Mouse (Mus musculus): Measurements from ENCODE around the gene Osbpl10. TPM values are rescaled to one million over a fixed set of nuclear protein-coding genes. Genes with fewer than 3 reads are reported as not detected.
"Not testable (repeated sequence)": the region's sequence is repeated elsewhere in the genome, so short reads cannot be mapped to it uniquely, and the experiment has no call there.

Osbpl10 gene
- polyA plus RNA-seq, 1 experiment from 2014 or later, result 2.7 TPM

GRCm38 (mm10) chr9:115271556-115271955 is 293.2 kb downstream of the Osbpl10 start:
- 85% methylated on average over 3 of the region's 3 CpGs for WGBS
- H3K9me3 ChIP-seq (ENCODE audit: control insufficient read depth, low read length), result 0 out of 2 replicates have a peak, but pooled peaks cover 5% of the 10 kb centered on the region
- peaks cover 52% of the 10 kb centered on the region for H3K36me3 ChIP-seq (ENCODE audit: control insufficient read depth, insufficient read depth, low read length)
- ATAC-seq (ENCODE audit: low read depth) (no peak), DNase-seq (ENCODE audit: low spot score) (no peak)
- no peak overlapping the region for H3K4me3 ChIP-seq (ENCODE audit: low read depth, low read length)
- no peak overlapping the region for H3K9ac ChIP-seq (ENCODE audit: low read depth, low read length)
- no peak overlapping the region for H3K27ac ChIP-seq (replicated peaks; ENCODE audit: low read depth, low read length)
- no peaks in the 10 kb centered on the region for H3K4me1 ChIP-seq (ENCODE audit: control insufficient read depth, insufficient read depth, low read length)
- H3K27me3 ChIP-seq (replicated peaks; ENCODE audit: control insufficient read depth, insufficient read depth, low read length), result no peaks in the 10 kb centered on the region
- no peak overlapping the region for H3K4me2 ChIP-seq (ENCODE audit: low read depth, low read length)

- H3K4me1 ChIP-seq (ENCODE audit: control insufficient read depth, insufficient read depth, low read length); H3K4me3 ChIP-seq (ENCODE audit: low read depth, low read length); H3K9ac ChIP-seq (ENCODE audit: low read depth, low read length); DNase-seq (ENCODE audit: low spot score); H3K27ac ChIP-seq (replicated peaks; ENCODE audit: low read depth, low read length); H3K9me3 ChIP-seq (ENCODE audit: control insufficient read depth, low read length); ATAC-seq (ENCODE audit: low read depth); H3K27me3 ChIP-seq (replicated peaks; ENCODE audit: control insufficient read depth, insufficient read depth, low read length); H3K4me2 ChIP-seq (ENCODE audit: low read depth, low read length): not testable (repeated sequence)
- 74% methylated on average over 2 of the region's 5 CpGs for WGBS
- H3K36me3 ChIP-seq (ENCODE audit: control insufficient read depth, insufficient read depth, low read length), result peaks cover 54% of the 10 kb centered on the region
These were observed 294.1 kb downstream of the Osbpl10 start for GRCm38 (mm10) chr9:115272451-115272850.

- H3K9ac ChIP-seq (ENCODE audit: low read depth, low read length), result no peak overlapping the region
- no peak for ATAC-seq (ENCODE audit: low read depth)
- no peaks in the 10 kb centered on the region for H3K27me3 ChIP-seq (replicated peaks; ENCODE audit: control insufficient read depth, insufficient read depth, low read length)
- no peak overlapping the region for H3K4me2 ChIP-seq (ENCODE audit: low read depth, low read length)
- no peak overlapping the region for H3K4me3 ChIP-seq (ENCODE audit: low read depth, low read length)
- no peak overlapping the region for H3K27ac ChIP-seq (replicated peaks; ENCODE audit: low read depth, low read length)
- WGBS, result 97% methylated on average over 7 of the region's 7 CpGs
- no peaks in the 10 kb centered on the region for H3K4me1 ChIP-seq (ENCODE audit: control insufficient read depth, insufficient read depth, low read length)
- 0 out of 2 replicates have a peak, but pooled peaks cover 5% of the 10 kb centered on the region for H3K9me3 ChIP-seq (ENCODE audit: control insufficient read depth, low read length)
- peaks cover 57% of the 10 kb centered on the region for H3K36me3 ChIP-seq (ENCODE audit: control insufficient read depth, insufficient read depth, low read length)
- no peak for DNase-seq (ENCODE audit: low spot score)
These were observed 294.8 kb downstream of the Osbpl10 start for GRCm38 (mm10) chr9:115273095-115273649.

GRCm38 (mm10) chr9:115274806-115275205 is 296.4 kb downstream of the Osbpl10 start:
- ATAC-seq (ENCODE audit: low read depth) (no peak), DNase-seq (ENCODE audit: low spot score) (no peak)
- 0 out of 2 replicates have a peak, but pooled peaks cover 5% of the 10 kb centered on the region for H3K9me3 ChIP-seq (ENCODE audit: control insufficient read depth, low read length)
- 86% methylated on average over 6 of the region's 6 CpGs for WGBS
- H3K27ac ChIP-seq (replicated peaks; ENCODE audit: low read depth, low read length), result no peak overlapping the region
- H3K4me3 ChIP-seq (ENCODE audit: low read depth, low read length), result no peak overlapping the region
- no peaks in the 10 kb centered on the region for H3K4me1 ChIP-seq (ENCODE audit: control insufficient read depth, insufficient read depth, low read length)
- peaks cover 73% of the 10 kb centered on the region for H3K36me3 ChIP-seq (ENCODE audit: control insufficient read depth, insufficient read depth, low read length)
- no peak overlapping the region for H3K4me2 ChIP-seq (ENCODE audit: low read depth, low read length)
- no peaks in the 10 kb centered on the region for H3K27me3 ChIP-seq (replicated peaks; ENCODE audit: control insufficient read depth, insufficient read depth, low read length)
- no peak overlapping the region for H3K9ac ChIP-seq (ENCODE audit: low read depth, low read length)

- Histone ChIP-seq H3K4me1 (ENCODE audit: control insufficient read depth, insufficient read depth, low read length) (no peaks in the 10 kb centered on the region), H3K9me3 (ENCODE audit: control insufficient read depth, low read length) (0 out of 2 replicates have a peak, but pooled peaks cover 5% of the 10 kb centered on the region), H3K9ac (ENCODE audit: low read depth, low read length) (no peak overlapping the region), H3K4me3 (ENCODE audit: low read depth, low read length) (no peak overlapping the region), H3K36me3 (ENCODE audit: control insufficient read depth, insufficient read depth, low read length) (peaks cover 55% of the 10 kb centered on the region), H3K27me3 (replicated peaks; ENCODE audit: control insufficient read depth, insufficient read depth, low read length) (no peaks in the 10 kb centered on the region), H3K27ac (replicated peaks; ENCODE audit: low read depth, low read length) (no peak overlapping the region), H3K4me2 (ENCODE audit: low read depth, low read length) (no peak overlapping the region)
- DNase-seq (ENCODE audit: low spot score) (no peak), ATAC-seq (ENCODE audit: low read depth) (no peak)
- 93% methylated on average over 1 of the region's 1 CpGs for WGBS
These were observed 300.3 kb downstream of the Osbpl10 start for GRCm38 (mm10) chr9:115278641-115279040.

Other genes with a start within 250 kb of the Osbpl10 start
- 44.3 and 45.7 TPM in 2 replicates for gene Cmtm6, start 247.5 kb upstream of the Osbpl10 start, polyA plus RNA-seq (2014; fragmentation: Nextera tagmentation; extraction: Ambion mirVana)
- gene Cmtm7, start 196.7 kb upstream of the Osbpl10 start, polyA plus RNA-seq (2014; fragmentation: Nextera tagmentation; extraction: Ambion mirVana), result 103 and 105 TPM in 2 replicates
- gene Cmtm8, start 134.4 kb upstream of the Osbpl10 start, polyA plus RNA-seq (2014; fragmentation: Nextera tagmentation; extraction: Ambion mirVana), result 16.9 and 18.6 TPM in 2 replicates
- gene Gpd1l, start 44.6 kb upstream of the Osbpl10 start, polyA plus RNA-seq (2014; fragmentation: Nextera tagmentation; extraction: Ambion mirVana), result 9.1 and 10.3 TPM in 2 replicates
- gene Rps27rt, start 4.2 kb downstream of the Osbpl10 start, polyA plus RNA-seq (2014; fragmentation: Nextera tagmentation; extraction: Ambion mirVana), result 497 and 574 TPM in 2 replicates

All from embryonic facial prominence, embryonic 14.5 days (tissue).